Mouse (Mus musculus): ENCODE results near the gene Plcg1.

DNA sequence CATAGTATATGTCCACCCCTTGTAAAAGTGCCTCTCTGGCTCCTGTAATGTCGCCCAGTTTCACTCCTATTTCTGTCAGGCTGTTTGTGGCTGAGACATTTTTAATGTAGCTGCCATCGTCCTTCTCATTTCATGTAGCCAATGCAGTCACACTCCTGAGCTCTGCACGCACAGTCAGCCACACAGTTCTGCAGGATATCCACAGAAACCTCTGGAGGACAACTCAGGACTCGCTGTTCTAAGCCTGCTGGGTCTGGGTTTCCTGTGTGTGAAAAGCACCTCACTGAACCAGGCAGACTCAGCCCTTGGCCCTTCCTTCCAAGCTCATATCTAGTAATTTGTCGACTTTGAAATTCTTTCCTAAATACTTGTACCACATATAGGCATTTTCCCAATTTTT, 6.6 kb upstream of the Plcg1 start:
- no peak for TF ChIP-seq GATA1 (IDR thresholded peaks at IDR 0.05; ENCODE audit: low read length)
- no peak for TF ChIP-seq TAL1 (IDR thresholded peaks at IDR 0.05; ENCODE audit: low read length)
